Mouse (Mus musculus): ENCODE data around the gene Slc6a9. TPM values are rescaled to one million over a fixed set of nuclear protein-coding genes. Genes with fewer than 3 reads are reported as not detected.

Gene Slc6a9
- 7.4 and 8.4 TPM in 2 replicates for polyA plus RNA-seq (2014; fragmentation: Nextera tagmentation; extraction: Ambion mirVana)

DNA sequence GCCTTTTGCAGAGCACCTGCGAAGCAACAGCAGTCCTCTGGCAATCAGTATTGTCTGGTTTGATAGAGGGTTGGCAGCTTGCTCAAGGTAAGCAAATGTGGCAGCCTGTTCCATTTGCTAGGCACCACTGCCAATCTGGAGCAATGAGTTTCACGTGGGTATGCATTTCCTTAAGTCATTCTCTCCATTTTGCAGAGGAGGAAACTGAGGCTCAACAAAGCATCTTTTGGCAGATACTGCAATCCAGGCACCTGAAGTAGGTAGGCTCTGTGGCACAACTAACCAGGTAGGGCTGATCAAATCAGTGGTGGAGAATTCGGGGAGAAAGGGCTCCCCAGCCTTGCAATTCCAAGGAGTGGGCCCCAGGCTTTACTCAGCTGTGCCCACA lies at the start of gene Slc6a9:
TSS of gene Slc6a9 (plus strand) at position 50 of the 388 bp plus-strand sequence.
- peaks cover 9% of the 10 kb centered on the region; the same call in 1 of the 2 replicates for H3K4me1 ChIP-seq (ENCODE audit: control insufficient read depth, insufficient read depth, low read length)
- peak within 1 kb of the TSS; percentile 46; the same call in 1 of the 2 replicates for H3K27ac ChIP-seq (ENCODE audit: low read depth, low read length)
- peak within 1 kb of the TSS; percentile 96 for H3K4me2 ChIP-seq (ENCODE audit: low read depth)
- 27% methylated on average over 3 of the region's 3 CpGs for WGBS
- peak within 1 kb of the TSS; percentile 73 for H3K9ac ChIP-seq (ENCODE audit: low read length)
- H3K9me3 ChIP-seq (ENCODE audit: control insufficient read depth, low read length): no peaks in the 10 kb centered on the region
- H3K27me3 ChIP-seq (ENCODE audit: control insufficient read depth, insufficient read depth, low read length): 0 out of 2 replicates have a peak, but pooled peaks cover 2% of the 10 kb centered on the region
- no peaks in the 10 kb centered on the region for H3K36me3 ChIP-seq (ENCODE audit: control insufficient read depth, insufficient read depth, low read length)
- ATAC-seq (ENCODE audit: insufficient read depth, low FRiP score, low TSS enrichment) (no peak), DNase-seq (ENCODE audit: low spot score) (no peak)
- peak within 1 kb of the TSS; percentile 64 for H3K4me3 ChIP-seq (ENCODE audit: low read depth, low read length)

- no peaks in the 10 kb centered on the region for H3K4me1 ChIP-seq (ENCODE audit: control insufficient read depth, insufficient read depth, low read length)
- DNase-seq (ENCODE audit: low spot score) (peak; percentile 38), ATAC-seq (ENCODE audit: insufficient read depth, low FRiP score, low TSS enrichment) (no peak)
- no peak overlapping the region for H3K9ac ChIP-seq (ENCODE audit: low read length)
- H3K4me2 ChIP-seq (ENCODE audit: low read depth): no peak overlapping the region
- H3K4me3 ChIP-seq (ENCODE audit: low read depth, low read length): no peak overlapping the region
- WGBS: 35% methylated on average over 8 of the region's 8 CpGs
- H3K27me3 ChIP-seq (ENCODE audit: control insufficient read depth, insufficient read depth, low read length): no peaks in the 10 kb centered on the region
- no peaks in the 10 kb centered on the region for H3K36me3 ChIP-seq (ENCODE audit: control insufficient read depth, insufficient read depth, low read length)
- H3K9me3 ChIP-seq (ENCODE audit: control insufficient read depth, low read length): no peaks in the 10 kb centered on the region
- H3K27ac ChIP-seq (ENCODE audit: low read depth, low read length): no peak overlapping the region
These were observed 47.3 kb upstream of the Slc6a9 start for GRCm38 (mm10) chr4:117786963-117787362.

GRCm38 (mm10) chr4:117788308-117788707 lies 46.0 kb upstream of the Slc6a9 start:
- Histone ChIP-seq H3K4me2 (ENCODE audit: low read depth) (no peak overlapping the region), H3K9ac (ENCODE audit: low read length) (no peak overlapping the region), H3K4me1 (ENCODE audit: control insufficient read depth, insufficient read depth, low read length) (no peaks in the 10 kb centered on the region), H3K4me3 (ENCODE audit: low read depth, low read length) (no peak overlapping the region), H3K36me3 (ENCODE audit: control insufficient read depth, insufficient read depth, low read length) (no peaks in the 10 kb centered on the region), H3K27ac (ENCODE audit: low read depth, low read length) (no peak overlapping the region), H3K27me3 (ENCODE audit: control insufficient read depth, insufficient read depth, low read length) (no peaks in the 10 kb centered on the region), H3K9me3 (ENCODE audit: control insufficient read depth, low read length) (no peaks in the 10 kb centered on the region)
- ATAC-seq (ENCODE audit: insufficient read depth, low FRiP score, low TSS enrichment): no peak
- no peak for DNase-seq (ENCODE audit: low spot score)
- WGBS: 76% methylated on average over 10 of the region's 10 CpGs

- ATAC-seq (ENCODE audit: insufficient read depth, low FRiP score, low TSS enrichment) (no peak), DNase-seq (ENCODE audit: low spot score) (no peak)
- Histone ChIP-seq H3K27me3 (ENCODE audit: control insufficient read depth, insufficient read depth, low read length) (no peaks in the 10 kb centered on the region), H3K9ac (ENCODE audit: low read length) (no peak overlapping the region), H3K4me1 (ENCODE audit: control insufficient read depth, insufficient read depth, low read length) (no peaks in the 10 kb centered on the region), H3K27ac (ENCODE audit: low read depth, low read length) (no peak overlapping the region), H3K9me3 (ENCODE audit: control insufficient read depth, low read length) (no peaks in the 10 kb centered on the region), H3K4me2 (ENCODE audit: low read depth) (no peak overlapping the region), H3K4me3 (ENCODE audit: low read depth, low read length) (no peak overlapping the region), H3K36me3 (ENCODE audit: control insufficient read depth, insufficient read depth, low read length) (no peaks in the 10 kb centered on the region)
- 81% methylated on average over 6 of the region's 6 CpGs for WGBS
These were observed 34.4 kb upstream of the Slc6a9 start for GRCm38 (mm10) chr4:117799904-117800303.

DNA sequence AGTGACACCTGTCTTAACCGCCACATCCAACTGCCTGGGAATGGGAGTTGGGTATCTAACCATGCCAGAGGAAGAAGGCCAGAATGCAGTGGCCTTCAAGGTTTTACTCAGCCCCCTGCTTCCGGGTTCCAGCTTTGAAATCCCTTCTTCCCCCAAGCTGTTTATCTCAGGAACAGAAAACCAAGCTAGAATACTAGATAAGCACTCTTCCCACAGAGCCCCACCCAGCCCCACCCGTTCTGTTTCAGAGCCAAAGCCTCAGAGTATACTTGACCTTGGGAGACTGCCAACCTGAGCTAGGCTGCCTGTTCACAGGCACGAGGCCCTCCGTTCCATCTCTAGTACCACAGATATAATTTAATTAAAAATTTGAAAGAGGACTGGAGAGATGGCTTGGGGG lies 27.3 kb upstream of the Slc6a9 start:
- Histone ChIP-seq H3K4me2 (ENCODE audit: low read depth) (no peak overlapping the region), H3K4me3 (ENCODE audit: low read depth, low read length) (no peak overlapping the region), H3K9ac (ENCODE audit: low read length) (no peak overlapping the region), H3K27ac (ENCODE audit: low read depth, low read length) (no peak overlapping the region), H3K27me3 (ENCODE audit: control insufficient read depth, insufficient read depth, low read length) (no peaks in the 10 kb centered on the region), H3K4me1 (ENCODE audit: control insufficient read depth, insufficient read depth, low read length) (no peaks in the 10 kb centered on the region), H3K36me3 (ENCODE audit: control insufficient read depth, insufficient read depth, low read length) (no peaks in the 10 kb centered on the region), H3K9me3 (ENCODE audit: control insufficient read depth, low read length) (no peaks in the 10 kb centered on the region)
- DNase-seq (ENCODE audit: low spot score) (no peak), ATAC-seq (ENCODE audit: insufficient read depth, low FRiP score, low TSS enrichment) (no peak)
- 81% methylated on average over 5 of the region's 5 CpGs for WGBS

DNA sequence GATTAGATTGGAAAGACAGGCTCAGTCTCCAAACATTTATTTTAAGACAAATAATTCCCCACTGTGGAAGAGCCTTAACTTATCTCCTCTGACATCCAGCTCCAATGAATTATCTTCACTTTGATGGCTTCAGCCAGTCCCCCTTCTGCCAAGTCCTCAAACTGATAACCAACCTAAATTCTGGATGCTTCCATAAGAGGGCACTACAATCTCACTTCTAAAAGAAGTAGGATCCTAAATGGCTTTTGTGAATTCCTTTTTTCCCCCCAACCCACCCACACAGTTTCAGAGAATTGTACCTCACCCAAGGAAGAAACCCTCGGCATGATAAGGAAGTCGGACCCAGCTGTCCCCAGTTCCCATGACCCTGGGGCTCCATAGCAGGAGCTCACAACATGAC lies 23.4 kb upstream of the Slc6a9 start:
- H3K4me1 ChIP-seq (ENCODE audit: control insufficient read depth, insufficient read depth, low read length): no peaks in the 10 kb centered on the region; the same call in 1 of the 2 replicates
- no peak overlapping the region for H3K4me3 ChIP-seq (ENCODE audit: low read depth, low read length)
- no peak overlapping the region for H3K27ac ChIP-seq (ENCODE audit: low read depth, low read length)
- H3K27me3 ChIP-seq (ENCODE audit: control insufficient read depth, insufficient read depth, low read length): no peaks in the 10 kb centered on the region
- no peaks in the 10 kb centered on the region for H3K36me3 ChIP-seq (ENCODE audit: control insufficient read depth, insufficient read depth, low read length)
- ATAC-seq (ENCODE audit: insufficient read depth, low FRiP score, low TSS enrichment) (no peak), DNase-seq (ENCODE audit: low spot score) (no peak)
- 74% methylated on average over 2 of the region's 2 CpGs for WGBS
- no peaks in the 10 kb centered on the region for H3K9me3 ChIP-seq (ENCODE audit: control insufficient read depth, low read length)
- H3K4me2 ChIP-seq (ENCODE audit: low read depth): no peak overlapping the region
- no peak overlapping the region for H3K9ac ChIP-seq (ENCODE audit: low read length)

DNA sequence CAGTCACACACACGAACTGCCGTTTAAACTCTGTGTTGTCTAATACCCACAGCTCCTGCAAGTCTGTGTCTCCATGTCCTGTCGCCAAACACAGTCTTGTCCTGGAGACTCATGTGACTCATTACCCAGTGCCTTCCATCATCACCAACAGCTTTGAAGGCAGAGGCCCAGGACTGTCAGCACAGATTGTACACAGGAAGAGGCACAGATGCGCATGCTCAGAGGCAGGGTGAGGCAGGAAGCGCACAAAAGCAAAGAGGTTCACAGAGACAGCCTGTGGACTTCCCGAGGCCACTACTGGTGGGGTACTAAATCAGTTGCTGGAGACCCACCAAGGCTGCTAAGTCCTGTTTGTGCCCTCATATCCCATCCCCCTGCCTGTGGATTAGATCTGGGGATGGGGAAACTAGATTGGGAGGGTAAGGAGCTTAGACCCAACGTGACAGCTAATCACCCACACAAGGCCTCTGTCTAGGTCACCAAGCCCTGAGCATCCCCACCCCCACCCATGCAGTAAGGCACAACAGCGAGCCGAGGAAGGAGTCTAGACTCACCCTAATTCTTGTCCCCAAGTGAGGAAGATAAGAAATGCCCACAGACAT lies 20.6 kb upstream of the Slc6a9 start:
- Histone ChIP-seq H3K27me3 (ENCODE audit: control insufficient read depth, insufficient read depth, low read length) (no peaks in the 10 kb centered on the region), H3K4me3 (ENCODE audit: low read depth, low read length) (no peak overlapping the region), H3K36me3 (ENCODE audit: control insufficient read depth, insufficient read depth, low read length) (no peaks in the 10 kb centered on the region; the same call in 1 of the 2 replicates), H3K9ac (ENCODE audit: low read length) (no peak overlapping the region), H3K27ac (ENCODE audit: low read depth, low read length) (no peak overlapping the region), H3K4me2 (ENCODE audit: low read depth) (no peak overlapping the region), H3K4me1 (ENCODE audit: control insufficient read depth, insufficient read depth, low read length) (no peaks in the 10 kb centered on the region; the same call in 1 of the 2 replicates), H3K9me3 (ENCODE audit: control insufficient read depth, low read length) (no peaks in the 10 kb centered on the region)
- 73% methylated on average over 9 of the region's 9 CpGs for WGBS
- DNase-seq (ENCODE audit: low spot score) (no peak), ATAC-seq (ENCODE audit: insufficient read depth, low FRiP score, low TSS enrichment) (no peak)

- no peak overlapping the region for H3K9ac ChIP-seq (ENCODE audit: low read length)
- no peak for DNase-seq (ENCODE audit: low spot score)
- no peak for ATAC-seq (ENCODE audit: insufficient read depth, low FRiP score, low TSS enrichment)
- 30% methylated on average over 4 of the region's 4 CpGs for WGBS
- no peak overlapping the region for H3K27ac ChIP-seq (ENCODE audit: low read depth, low read length)
- H3K4me1 ChIP-seq (ENCODE audit: control insufficient read depth, insufficient read depth, low read length): no peaks in the 10 kb centered on the region; the same call in 1 of the 2 replicates
- H3K36me3 ChIP-seq (ENCODE audit: control insufficient read depth, insufficient read depth, low read length): no peaks in the 10 kb centered on the region; the same call in 1 of the 2 replicates
- H3K4me3 ChIP-seq (ENCODE audit: low read depth, low read length): no peak overlapping the region
- no peaks in the 10 kb centered on the region for H3K9me3 ChIP-seq (ENCODE audit: control insufficient read depth, low read length)
- H3K4me2 ChIP-seq (ENCODE audit: low read depth): no peak overlapping the region
- H3K27me3 ChIP-seq (ENCODE audit: control insufficient read depth, insufficient read depth, low read length): no peaks in the 10 kb centered on the region
These were observed 20.0 kb upstream of the Slc6a9 start for GRCm38 (mm10) chr4:117814333-117814732.

DNA sequence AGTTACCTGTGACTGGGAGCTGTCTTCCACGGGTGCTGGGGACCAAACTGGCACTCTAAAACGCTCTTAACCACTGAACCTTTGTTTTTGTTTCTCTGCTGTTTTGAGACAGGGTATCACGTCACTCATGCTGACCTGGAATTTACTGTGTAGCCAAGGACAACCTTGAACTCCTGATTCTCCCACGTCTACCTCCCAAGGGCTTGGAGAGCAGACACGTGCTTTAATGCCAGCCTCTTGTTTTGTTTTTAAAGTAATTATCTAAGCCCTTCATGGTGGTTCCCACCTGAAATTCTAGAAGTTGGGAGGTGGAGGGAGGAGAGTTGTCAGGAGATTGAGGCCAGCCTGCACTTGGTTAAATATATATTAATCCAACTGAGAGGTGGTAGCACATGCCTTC lies 17.5 kb upstream of the Slc6a9 start:
- no peak overlapping the region for H3K9ac ChIP-seq (ENCODE audit: low read length)
- H3K27me3 ChIP-seq (ENCODE audit: control insufficient read depth, insufficient read depth, low read length): no peaks in the 10 kb centered on the region
- no peaks in the 10 kb centered on the region for H3K9me3 ChIP-seq (ENCODE audit: control insufficient read depth, low read length)
- 73% methylated on average over 5 of the region's 5 CpGs for WGBS
- ATAC-seq (ENCODE audit: insufficient read depth, low FRiP score, low TSS enrichment): no peak
- no peaks in the 10 kb centered on the region; the same call in 1 of the 2 replicates for H3K4me1 ChIP-seq (ENCODE audit: control insufficient read depth, insufficient read depth, low read length)
- H3K4me3 ChIP-seq (ENCODE audit: low read depth, low read length): no peak overlapping the region
- no peak overlapping the region for H3K27ac ChIP-seq (ENCODE audit: low read depth, low read length)
- no peak overlapping the region for H3K4me2 ChIP-seq (ENCODE audit: low read depth)
- no peak for DNase-seq (ENCODE audit: low spot score)
- H3K36me3 ChIP-seq (ENCODE audit: control insufficient read depth, insufficient read depth, low read length): no peaks in the 10 kb centered on the region; the same call in 1 of the 2 replicates
